ENCODE assay signal across 24 mouse cellular contexts in the genomic region with DNA sequence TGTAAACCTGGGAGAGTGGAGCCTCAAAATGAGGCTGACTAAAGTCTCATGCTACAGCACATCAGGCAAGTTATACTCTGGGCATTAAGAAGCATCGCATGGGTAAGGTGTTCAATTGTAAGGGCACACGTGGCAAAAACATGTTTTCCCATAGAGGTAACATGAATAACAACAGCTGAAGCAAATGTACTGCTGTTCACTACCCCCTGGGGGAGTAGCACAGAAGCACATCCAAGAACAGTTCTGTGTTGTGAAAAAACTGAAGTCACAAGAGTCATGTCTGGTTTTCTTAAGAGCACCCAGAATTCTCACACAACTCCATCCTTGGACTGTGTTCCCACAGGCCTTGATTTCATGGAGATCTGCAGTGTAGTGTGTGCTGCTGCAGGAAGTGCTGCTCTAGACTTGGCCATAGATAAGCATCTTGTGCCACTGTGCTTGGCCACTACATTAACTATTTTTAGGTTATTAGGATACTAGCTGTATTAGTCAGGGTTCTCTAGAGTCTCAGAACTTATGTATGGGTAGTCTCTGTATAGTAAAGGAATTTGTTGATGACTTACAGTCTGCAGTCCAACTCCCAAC. TPM values are rescaled to one million over a fixed set of nuclear protein-coding genes. Genes with fewer than 3 reads are reported as not detected.
"Had no signal": no experiment of that assay in that cellular context is flagged by ENCODE, and none has a peak within 500 bp of the region (broad histone marks: within the 10 kb centered on the region; RNA-seq: fewer than 3 reads in every experiment).

No protein-coding gene starts in this region.

- H3K9ac ChIP-seq: limb, embryonic 12.5 days; liver, embryonic 14.5 days; neural tube, embryonic 15.5 days had no signal

- H3K4me3 ChIP-seq: limb, embryonic 12.5 days; midbrain, embryonic 10.5 days; neural tube, embryonic 15.5 days had no signal

- H3K27me3 ChIP-seq: limb, embryonic 12.5 days; neural tube, embryonic 15.5 days had no signal

- H3K36me3 ChIP-seq: limb, embryonic 12.5 days had no signal

- H3K9me3 ChIP-seq: limb, embryonic 12.5 days; midbrain, embryonic 10.5 days; neural tube, embryonic 15.5 days had no signal

- DNase-seq: kidney, adult 8-10 months; kidney, postnatal 4 days; liver; lung, adult 2 months; lung, postnatal 36 days; midbrain, embryonic 14.5 days; right cerebral cortex, adult 18-20 months; right cerebral cortex, postnatal 25 days; thymus, adult 18-20 months; thymus, postnatal 14 days had no signal

- ATAC-seq: lung, postnatal 0 days had no signal

- H3K27ac ChIP-seq: kidney, postnatal 0 days; limb, embryonic 12.5 days; liver, embryonic 14.5 days; midbrain, embryonic 10.5 days; neural tube, embryonic 15.5 days had no signal

- H3K4me2 ChIP-seq: limb, embryonic 12.5 days; neural tube, embryonic 15.5 days had no signal

RNA-seq across cellular contexts. Expression of a gene that starts 11.9 kb away (rescaled TPM):
- total RNA-seq: megakaryocyte progenitor cell, adult 5-6 weeks had no signal

RNA-seq across cellular contexts. Expression of a gene that starts 16.1 kb away (rescaled TPM):
- total RNA-seq: layer of hippocampus, adult 8-10 months; left cerebral cortex, adult 8-10 months; megakaryocyte progenitor cell, adult 5-6 weeks had no signal
- polyA plus RNA-seq: kidney, postnatal 0 days; limb, embryonic 12.5 days; liver, embryonic 14.5 days; lung, adult 2 months; lung, postnatal 0 days; midbrain, embryonic 10.5 days; midbrain, embryonic 14.5 days; myocyte; neural tube, embryonic 11.5 days; neural tube, embryonic 15.5 days; small intestine, adult 2 months; stomach, embryonic 16.5 days; urinary bladder, adult 2 months had no signal
